Mouse (Mus musculus): ENCODE data around the gene Tmem185b. TPM values are rescaled to one million over a fixed set of nuclear protein-coding genes. Genes with fewer than 3 reads are reported as not detected.

Tmem185b gene
- total and polyA plus RNA-seq, 2 experiments from 2014 or later = 12.3 to 14.6 TPM

DNA sequence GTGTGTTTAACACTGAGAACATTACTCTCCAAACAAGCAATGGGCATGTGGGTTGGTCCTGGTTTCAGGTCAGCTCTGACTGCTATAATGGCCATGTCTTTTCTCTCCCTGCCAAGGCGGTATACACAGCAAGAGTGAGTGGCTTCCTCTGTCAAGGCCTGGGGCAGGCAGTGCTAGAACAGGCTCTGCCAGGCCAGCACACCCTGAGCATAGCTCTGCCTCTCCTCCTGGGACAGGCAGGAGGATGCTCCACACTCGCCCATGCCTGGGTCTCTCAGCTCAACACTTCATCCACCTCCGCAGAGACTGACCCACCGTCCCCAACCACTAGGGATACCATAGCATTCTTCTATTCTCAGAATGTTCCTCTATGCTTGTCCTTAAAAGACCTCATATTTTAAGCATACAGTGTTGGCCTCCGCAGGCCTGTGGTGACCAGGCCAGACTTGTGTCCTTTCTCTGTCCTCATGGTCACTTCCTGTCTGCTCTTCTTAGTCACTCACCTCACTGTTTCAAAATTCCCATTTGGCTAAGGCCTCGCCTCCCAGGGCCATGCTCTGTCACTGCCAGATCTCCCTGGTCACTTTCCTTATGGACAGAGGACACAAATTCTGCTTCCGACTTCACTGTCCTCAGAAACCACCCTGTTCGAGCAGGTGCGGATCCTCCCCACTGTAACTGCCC lies 31.1 kb upstream of the Tmem185b start:
- DNase-seq (no peak), ATAC-seq (no peak)
- Histone ChIP-seq H3K9ac (no peak overlapping the region), H3K9me3 (ENCODE audit: low read length) (no peaks in the 10 kb centered on the region), H3K27ac (ENCODE audit: low read depth, low read length) (no peak overlapping the region), H3K4me3 (ENCODE audit: low read depth, low read length) (no peak overlapping the region), H3K36me3 (ENCODE audit: insufficient read depth) (no peaks in the 10 kb centered on the region), H3K4me1 (ENCODE audit: insufficient read depth) (no peaks in the 10 kb centered on the region), H3K27me3 (ENCODE audit: insufficient read depth, low read length) (no peaks in the 10 kb centered on the region), H3K4me2 (ENCODE audit: low read depth) (no peak overlapping the region)
- no peak for TF ChIP-seq CTCF (IDR thresholded peaks at IDR 0.05; ENCODE audit: low read depth)
- 93% methylated on average over 9 of the region's 9 CpGs for WGBS

GRCm38 (mm10) chr1:119495396-119495775 lies 30.6 kb upstream of the Tmem185b start:
- 83% methylated on average over 6 of the region's 6 CpGs for WGBS
- DNase-seq (no peak), ATAC-seq (no peak)
- Histone ChIP-seq H3K27me3 (ENCODE audit: insufficient read depth, low read length) (no peaks in the 10 kb centered on the region), H3K9ac (no peak overlapping the region), H3K4me3 (ENCODE audit: low read depth, low read length) (no peak overlapping the region), H3K4me2 (ENCODE audit: low read depth) (no peak overlapping the region), H3K36me3 (ENCODE audit: insufficient read depth) (no peaks in the 10 kb centered on the region), H3K9me3 (ENCODE audit: low read length) (no peaks in the 10 kb centered on the region), H3K27ac (ENCODE audit: low read depth, low read length) (no peak overlapping the region), H3K4me1 (ENCODE audit: insufficient read depth) (no peaks in the 10 kb centered on the region)
- TF ChIP-seq CTCF (IDR thresholded peaks at IDR 0.05; ENCODE audit: low read depth) = no peak

DNA sequence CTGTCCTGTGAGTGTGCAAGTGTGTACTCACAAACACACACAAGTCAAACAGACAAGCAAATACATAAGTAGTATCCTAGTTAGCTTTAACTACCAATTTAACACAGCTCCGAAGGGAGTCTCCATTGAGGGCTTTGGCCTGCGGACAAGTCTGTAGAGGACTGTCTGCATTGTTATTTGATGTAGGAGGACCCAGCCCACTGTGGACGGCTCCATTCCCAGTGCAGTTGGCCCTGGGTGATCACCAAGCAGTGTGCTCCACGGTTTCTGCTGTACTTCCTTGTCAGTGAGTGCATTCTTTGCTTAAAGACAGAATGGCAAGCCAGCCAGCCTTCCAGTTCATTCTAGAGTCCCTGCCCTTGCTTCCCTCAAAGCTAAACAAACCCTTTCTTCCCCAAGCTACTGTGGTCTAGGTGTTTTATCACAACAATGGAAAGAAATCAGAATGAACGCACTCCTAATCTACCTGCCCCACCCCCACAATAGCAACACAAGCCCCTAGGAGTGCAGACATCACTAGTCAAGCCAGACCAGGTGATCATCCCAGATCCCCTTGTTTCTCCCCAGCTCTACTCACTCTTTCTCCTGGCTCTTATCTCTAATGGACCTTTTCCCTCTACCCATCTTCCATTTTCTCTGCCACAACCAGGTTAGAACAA lies 28.5 kb upstream of the Tmem185b start:
- Histone ChIP-seq H3K9me3 (ENCODE audit: low read length) (no peaks in the 10 kb centered on the region), H3K9ac (no peak overlapping the region), H3K27ac (ENCODE audit: low read depth, low read length) (no peak overlapping the region), H3K4me3 (ENCODE audit: low read depth, low read length) (no peak overlapping the region), H3K4me1 (ENCODE audit: insufficient read depth) (no peaks in the 10 kb centered on the region), H3K36me3 (ENCODE audit: insufficient read depth) (no peaks in the 10 kb centered on the region), H3K4me2 (ENCODE audit: low read depth) (no peak overlapping the region), H3K27me3 (ENCODE audit: insufficient read depth, low read length) (no peaks in the 10 kb centered on the region)
- 68% methylated on average over 5 of the region's 5 CpGs for WGBS
- TF ChIP-seq CTCF (IDR thresholded peaks at IDR 0.05; ENCODE audit: low read depth) = no peak
- DNase-seq (no peak), ATAC-seq (no peak)

GRCm38 (mm10) chr1:119498536-119499231 lies 27.3 kb upstream of the Tmem185b start:
- Histone ChIP-seq H3K27me3 (ENCODE audit: insufficient read depth, low read length) (no peaks in the 10 kb centered on the region), H3K27ac (ENCODE audit: low read depth, low read length) (no peak overlapping the region), H3K4me1 (ENCODE audit: insufficient read depth) (peaks cover 8% of the 10 kb centered on the region; the same call in 1 of the 2 replicates), H3K4me3 (ENCODE audit: low read depth, low read length) (no peak overlapping the region), H3K9ac (no peak overlapping the region), H3K4me2 (ENCODE audit: low read depth) (no peak overlapping the region), H3K36me3 (ENCODE audit: insufficient read depth) (no peaks in the 10 kb centered on the region), H3K9me3 (ENCODE audit: low read length) (no peaks in the 10 kb centered on the region)
- DNase-seq = no peak
- TF ChIP-seq CTCF (IDR thresholded peaks at IDR 0.05; ENCODE audit: low read depth) = no peak
- no peak for ATAC-seq
- 88% methylated on average over 9 of the region's 9 CpGs for WGBS

GRCm38 (mm10) chr1:119499456-119499855 lies 26.5 kb upstream of the Tmem185b start:
- no peak for ATAC-seq
- Histone ChIP-seq H3K27ac (ENCODE audit: low read depth, low read length) (no peak overlapping the region), H3K9ac (no peak overlapping the region), H3K27me3 (ENCODE audit: insufficient read depth, low read length) (no peaks in the 10 kb centered on the region), H3K36me3 (ENCODE audit: insufficient read depth) (no peaks in the 10 kb centered on the region), H3K4me2 (ENCODE audit: low read depth) (no peak overlapping the region), H3K4me1 (ENCODE audit: insufficient read depth) (peaks cover 8% of the 10 kb centered on the region; the same call in 1 of the 2 replicates), H3K4me3 (ENCODE audit: low read depth, low read length) (no peak overlapping the region), H3K9me3 (ENCODE audit: low read length) (no peaks in the 10 kb centered on the region)
- 93% methylated on average over 10 of the region's 10 CpGs for WGBS
- no peak for DNase-seq
- no peak for TF ChIP-seq CTCF (IDR thresholded peaks at IDR 0.05; ENCODE audit: low read depth)

- Histone ChIP-seq H3K4me3 (ENCODE audit: low read depth, low read length) (no peak overlapping the region), H3K9ac (no peak overlapping the region), H3K36me3 (ENCODE audit: insufficient read depth) (no peaks in the 10 kb centered on the region), H3K4me2 (ENCODE audit: low read depth) (no peak overlapping the region), H3K27ac (ENCODE audit: low read depth, low read length) (no peak overlapping the region), H3K4me1 (ENCODE audit: insufficient read depth) (peaks cover 8% of the 10 kb centered on the region; the same call in 1 of the 2 replicates), H3K27me3 (ENCODE audit: insufficient read depth, low read length) (no peaks in the 10 kb centered on the region), H3K9me3 (ENCODE audit: low read length) (no peaks in the 10 kb centered on the region)
- ATAC-seq = no peak
- no peak for DNase-seq
- no peak for TF ChIP-seq CTCF (IDR thresholded peaks at IDR 0.05; ENCODE audit: low read depth)
- WGBS = 81% methylated on average over 8 of the region's 8 CpGs
Measured at GRCm38 (mm10) chr1:119501881-119502280, 24.1 kb upstream of the Tmem185b start.

GRCm38 (mm10) chr1:119502729-119503128 lies 23.2 kb upstream of the Tmem185b start:
- ATAC-seq (no peak), DNase-seq (no peak)
- no peaks in the 10 kb centered on the region for H3K27me3 ChIP-seq (ENCODE audit: insufficient read depth, low read length)
- H3K36me3 ChIP-seq (ENCODE audit: insufficient read depth) = no peaks in the 10 kb centered on the region
- H3K4me1 ChIP-seq (ENCODE audit: insufficient read depth) = peaks cover 8% of the 10 kb centered on the region; the same call in 1 of the 2 replicates
- no peak overlapping the region for H3K4me3 ChIP-seq (ENCODE audit: low read depth, low read length)
- WGBS = 88% methylated on average over 11 of the region's 11 CpGs
- no peak for TF ChIP-seq CTCF (IDR thresholded peaks at IDR 0.05; ENCODE audit: low read depth)
- no peak overlapping the region for H3K27ac ChIP-seq (ENCODE audit: low read depth, low read length)
- H3K9me3 ChIP-seq (ENCODE audit: low read length) = no peaks in the 10 kb centered on the region
- peak overlapping the region; percentile 89 for H3K4me2 ChIP-seq (ENCODE audit: low read depth)
- H3K9ac ChIP-seq = no peak overlapping the region

All from forebrain, postnatal 0 days (tissue).